Mouse (Mus musculus) liver, embryonic 15.5 days (tissue): ENCODE results near the gene Sash3. TPM values are rescaled to one million over a fixed set of nuclear protein-coding genes. Genes with fewer than 3 reads are reported as not detected.

Experiments used
- ATAC-seq: fragments of 200-750 bp; cut with Nextera tagmentation; 2 replicates; pipeline ENCODE4 v1.8.0; 2017; ENCODE audit warnings: moderate number of reproducible peaks, mild to moderate bottlenecking, moderate library complexity; ENCODE audit not compliant: insufficient read depth
- H3K27ac ChIP-seq: fragments of 300-500 bp; sonication (generic); replicated peaks from 2 replicates; pipeline ENCODE4 v1.5.1; 2015; ENCODE audit warnings: mild to moderate bottlenecking, inconsistent platforms
- H3K27me3 ChIP-seq: fragments of 300-500 bp; sonication (generic); 2 replicates; pipeline ENCODE4 v1.6.1; 2015; ENCODE audit warnings: mild to moderate bottlenecking, inconsistent platforms
- H3K36me3 ChIP-seq: fragments of 300-500 bp; sonication (generic); replicated peaks from 2 replicates; pipeline ENCODE4 v1.6.1; 2015; ENCODE audit warnings: moderate library complexity, mild to moderate bottlenecking, inconsistent platforms
- H3K4me1 ChIP-seq: fragments of 300-500 bp; sonication (generic); replicated peaks from 2 replicates; pipeline ENCODE4 v1.6.1; 2015; ENCODE audit warnings: inconsistent platforms
- H3K4me2 ChIP-seq: fragments of 300-500 bp; sonication (generic); 2 replicates; pipeline ENCODE4 v1.6.1; 2015; ENCODE audit warnings: moderate library complexity, mild to moderate bottlenecking, inconsistent platforms
- H3K4me3 ChIP-seq: fragments of 300-500 bp; sonication (generic); replicated peaks from 2 replicates; pipeline ENCODE4 v1.5.1; 2015; ENCODE audit warnings: mild to moderate bottlenecking, inconsistent platforms
- H3K9ac ChIP-seq: fragments of 300-500 bp; sonication (generic); 2 replicates; pipeline ENCODE4 v1.6.1; 2015; ENCODE audit warnings: moderate library complexity, mild to moderate bottlenecking, inconsistent platforms
- H3K9me3 ChIP-seq: fragments of 300-500 bp; sonication (generic); replicated peaks from 2 replicates; pipeline ENCODE4 v1.6.1; 2016; ENCODE audit warnings: inconsistent platforms
- WGBS: fragments of 180-500 bp; shearing (Covaris S2); methylation state at CpG from one replicate; pipeline ENCODE4 v1.1.7; 2015; ENCODE audit warnings: mixed read lengths; ENCODE audit not compliant: insufficient replicate concordance; 5-methylcytosine and 5-hydroxymethylcytosine counted together
- polyA plus RNA-seq: library from polyadenylated mRNA; unstranded; fragments of >200 nt; fragmentation: Nextera tagmentation; extraction: Ambion mirVana; gene quantifications from 2 replicates; pipeline ENCODE4 v1.2.1, GENCODE M21; 2015

Gene Sash3
- polyA plus RNA-seq, 1 experiment from 2014 or later, result 8.8 TPM

GRCm38 (mm10) chrX:48124132-48125071 is 21.8 kb upstream of the Sash3 start:
- Histone ChIP-seq H3K9me3 (no peaks in the 10 kb centered on the region), H3K27me3 (no peaks in the 10 kb centered on the region), H3K4me2 (peak overlapping the region; percentile 58), H3K9ac (no peak overlapping the region), H3K36me3 (no peaks in the 10 kb centered on the region), H3K4me1 (peaks cover 3% of the 10 kb centered on the region; the same call in 1 of the 2 replicates), H3K27ac (no peak overlapping the region), H3K4me3 (peak overlapping the region; percentile 22; the same call in 1 of the 2 replicates)
- WGBS, result 21% methylated on average over 17 of the region's 17 CpGs
- ATAC-seq, result no peak

GRCm38 (mm10) chrX:48126903-48127476 is 19.2 kb upstream of the Sash3 start:
- Histone ChIP-seq H3K4me3 (no peak overlapping the region), H3K4me2 (no peak overlapping the region), H3K9ac (no peak overlapping the region), H3K4me1 (peaks cover 3% of the 10 kb centered on the region; the same call in 1 of the 2 replicates), H3K9me3 (no peaks in the 10 kb centered on the region), H3K27me3 (no peaks in the 10 kb centered on the region), H3K36me3 (no peaks in the 10 kb centered on the region), H3K27ac (no peak overlapping the region)
- no peak for ATAC-seq
- 59% methylated on average over 6 of the region's 6 CpGs for WGBS

- Histone ChIP-seq H3K36me3 (no peaks in the 10 kb centered on the region), H3K27ac (no peak overlapping the region), H3K9ac (no peak overlapping the region), H3K9me3 (no peaks in the 10 kb centered on the region), H3K4me2 (no peak overlapping the region), H3K4me3 (no peak overlapping the region), H3K4me1 (peaks cover 3% of the 10 kb centered on the region; the same call in 1 of the 2 replicates), H3K27me3 (no peaks in the 10 kb centered on the region)
- no peak for ATAC-seq
- WGBS, result 45% methylated on average over 6 of the region's 6 CpGs
Observed at GRCm38 (mm10) chrX:48127502-48128218, 18.6 kb upstream of the Sash3 start.

GRCm38 (mm10) chrX:48129167-48129566 is 17.1 kb upstream of the Sash3 start:
- ATAC-seq, result no peak
- Histone ChIP-seq H3K4me1 (peaks cover 3% of the 10 kb centered on the region; the same call in 1 of the 2 replicates), H3K4me2 (no peak overlapping the region), H3K27ac (no peak overlapping the region), H3K36me3 (no peaks in the 10 kb centered on the region), H3K4me3 (no peak overlapping the region), H3K27me3 (no peaks in the 10 kb centered on the region), H3K9me3 (no peaks in the 10 kb centered on the region), H3K9ac (no peak overlapping the region)
- 47% methylated on average over 1 of the region's 1 CpGs for WGBS

- Histone ChIP-seq H3K27me3 (no peaks in the 10 kb centered on the region), H3K4me1 (peaks cover 39% of the 10 kb centered on the region), H3K36me3 (no peaks in the 10 kb centered on the region), H3K9me3 (no peaks in the 10 kb centered on the region), H3K4me3 (no peak overlapping the region), H3K4me2 (no peak overlapping the region), H3K9ac (no peak overlapping the region), H3K27ac (no peak overlapping the region)
- ATAC-seq, result no peak
- 56% methylated on average over 4 of the region's 4 CpGs for WGBS
Observed at GRCm38 (mm10) chrX:48136935-48137334, 9.3 kb upstream of the Sash3 start.

- H3K27ac ChIP-seq, result peak overlapping the region; percentile 72
- H3K4me2 ChIP-seq, result peak overlapping the region; percentile 43
- WGBS, result 43% methylated on average over 6 of the region's 6 CpGs
- H3K9me3 ChIP-seq, result no peaks in the 10 kb centered on the region
- peaks cover 41% of the 10 kb centered on the region for H3K4me1 ChIP-seq
- H3K36me3 ChIP-seq, result no peaks in the 10 kb centered on the region
- ATAC-seq, result peak; percentile 48
- no peaks in the 10 kb centered on the region for H3K27me3 ChIP-seq
- no peak overlapping the region for H3K9ac ChIP-seq
- H3K4me3 ChIP-seq, result no peak overlapping the region
Observed at GRCm38 (mm10) chrX:48138011-48138410, 8.2 kb upstream of the Sash3 start.

- Histone ChIP-seq H3K9ac (no peak overlapping the region), H3K4me3 (no peak overlapping the region), H3K9me3 (no peaks in the 10 kb centered on the region), H3K4me1 (peaks cover 45% of the 10 kb centered on the region), H3K4me2 (peak overlapping the region; percentile 43), H3K27ac (peak overlapping the region; percentile 72), H3K36me3 (no peaks in the 10 kb centered on the region), H3K27me3 (no peaks in the 10 kb centered on the region)
- WGBS, result 24% methylated on average over 7 of the region's 7 CpGs
- ATAC-seq, result peak; percentile 84
Observed at GRCm38 (mm10) chrX:48138539-48139275, 7.5 kb upstream of the Sash3 start.

GRCm38 (mm10) chrX:48139368-48140285 is 6.6 kb upstream of the Sash3 start:
- H3K9me3 ChIP-seq, result no peaks in the 10 kb centered on the region
- H3K27ac ChIP-seq, result peak overlapping the region; percentile 72; the same call in 1 of the 2 replicates
- 35% methylated on average over 14 of the region's 14 CpGs for WGBS
- no peaks in the 10 kb centered on the region for H3K27me3 ChIP-seq
- peak overlapping the region; percentile 43 for H3K4me2 ChIP-seq
- peaks cover 45% of the 10 kb centered on the region for H3K4me1 ChIP-seq
- no peak overlapping the region for H3K4me3 ChIP-seq
- no peaks in the 10 kb centered on the region for H3K36me3 ChIP-seq
- ATAC-seq, result no peak
- no peak overlapping the region for H3K9ac ChIP-seq

- H3K9me3 ChIP-seq, result no peaks in the 10 kb centered on the region
- H3K4me3 ChIP-seq, result no peak overlapping the region
- H3K4me1 ChIP-seq, result peaks cover 45% of the 10 kb centered on the region
- H3K36me3 ChIP-seq, result no peaks in the 10 kb centered on the region
- 23% methylated on average over 3 of the region's 3 CpGs for WGBS
- H3K27me3 ChIP-seq, result no peaks in the 10 kb centered on the region
- H3K4me2 ChIP-seq, result no peak overlapping the region
- ATAC-seq, result no peak
- H3K9ac ChIP-seq, result no peak overlapping the region
- H3K27ac ChIP-seq, result peak overlapping the region; percentile 53
Observed at GRCm38 (mm10) chrX:48140286-48140877, 5.9 kb upstream of the Sash3 start.
